Mouse (Mus musculus) WW6 (cell line): Measurements from ENCODE around the gene Cipc.
A peak's percentile ranks its signal among the peaks of the same experiment; 100 is the strongest.

Source experiments
- DNase-seq: peaks from one replicate; pipeline ENCODE4 v3.0.0-alpha.2; 2013; ENCODE audit warnings: low read depth, low spot score

Gene Cipc

DNA sequence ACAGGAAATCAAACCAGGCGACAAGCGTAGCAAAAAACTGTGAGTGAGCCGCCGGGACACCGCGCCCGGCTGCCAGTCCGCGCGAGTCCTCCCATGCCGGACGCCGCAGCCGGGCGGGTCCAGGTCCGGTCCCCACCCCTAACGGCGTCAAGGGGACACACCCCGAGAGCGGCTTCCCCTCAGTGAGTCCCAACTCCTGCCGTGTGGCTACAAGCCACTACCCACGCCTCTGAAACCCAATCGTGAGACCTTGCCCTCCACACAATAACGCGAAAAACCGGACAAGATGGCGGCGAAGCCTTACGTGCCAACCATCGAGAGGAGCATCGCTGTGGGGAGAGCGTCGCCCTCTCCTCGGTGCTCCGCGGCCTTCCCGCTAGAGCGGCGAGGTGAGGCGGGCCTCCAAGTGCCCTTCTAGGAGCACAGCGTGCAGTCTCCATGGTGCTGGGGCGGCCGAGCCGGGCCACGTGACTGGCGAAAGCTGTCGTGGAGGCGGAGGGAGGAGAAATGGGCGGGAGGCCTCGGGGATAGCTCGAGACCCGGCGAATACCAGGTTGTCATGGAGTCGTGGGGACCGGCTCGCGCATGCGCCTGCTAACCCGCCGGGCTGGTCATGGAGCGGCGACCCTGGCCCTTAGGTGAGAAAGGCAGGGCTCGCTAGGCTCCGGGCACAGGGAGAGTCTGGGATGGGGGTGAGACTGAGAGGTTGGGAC is at the start of gene Cipc:
Gene Cipc, plus strand, starts transcription at position 182 of the 713 bp plus-strand sequence.
- peak; percentile 96 for DNase-seq

DNA sequence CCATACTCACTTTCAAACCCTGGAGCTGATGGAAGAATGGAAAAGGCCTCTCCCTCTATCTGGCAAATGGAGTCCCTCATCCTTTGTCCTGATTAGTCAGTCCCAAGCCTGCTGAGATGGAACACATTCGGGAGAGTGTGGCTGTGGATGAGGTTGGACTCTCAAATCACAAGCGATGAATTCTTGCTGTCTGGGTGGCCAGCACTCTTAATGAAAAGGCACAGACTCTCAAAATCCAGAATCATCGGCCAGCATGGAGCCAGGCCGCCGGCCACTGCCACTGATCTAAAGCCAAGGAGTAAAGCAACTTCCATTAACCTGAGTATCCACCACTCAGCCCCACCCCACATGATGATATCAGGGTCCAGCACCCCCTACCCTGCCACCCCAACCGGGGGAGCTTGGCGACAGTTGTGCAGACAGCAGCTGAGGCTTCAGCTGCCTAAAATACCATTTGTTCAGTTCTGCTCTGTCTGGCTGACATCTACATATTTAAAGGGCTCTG is 49.0 kb upstream of the Cipc start:
- DNase-seq, result no peak

DNA sequence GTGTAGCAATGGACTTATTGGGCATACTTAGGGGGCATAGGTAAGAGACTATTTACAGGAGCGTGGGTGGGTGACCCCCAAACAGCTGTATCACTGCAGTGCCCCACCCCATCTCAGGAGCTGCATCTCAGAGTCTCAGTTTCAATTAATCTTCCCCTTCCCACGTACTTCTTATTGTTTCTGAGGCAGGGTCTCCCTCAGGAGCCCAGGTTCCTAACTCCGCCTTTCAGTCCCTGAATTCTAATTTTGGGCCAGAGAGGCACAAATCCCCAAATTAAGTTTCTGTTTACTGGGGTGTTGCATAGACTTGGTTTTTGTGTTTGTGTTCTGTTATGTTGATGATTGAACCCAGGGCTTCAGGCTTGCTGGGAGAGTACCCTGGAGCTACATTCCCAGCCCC is 48.4 kb upstream of the Cipc start:
- DNase-seq, result no peak

DNA sequence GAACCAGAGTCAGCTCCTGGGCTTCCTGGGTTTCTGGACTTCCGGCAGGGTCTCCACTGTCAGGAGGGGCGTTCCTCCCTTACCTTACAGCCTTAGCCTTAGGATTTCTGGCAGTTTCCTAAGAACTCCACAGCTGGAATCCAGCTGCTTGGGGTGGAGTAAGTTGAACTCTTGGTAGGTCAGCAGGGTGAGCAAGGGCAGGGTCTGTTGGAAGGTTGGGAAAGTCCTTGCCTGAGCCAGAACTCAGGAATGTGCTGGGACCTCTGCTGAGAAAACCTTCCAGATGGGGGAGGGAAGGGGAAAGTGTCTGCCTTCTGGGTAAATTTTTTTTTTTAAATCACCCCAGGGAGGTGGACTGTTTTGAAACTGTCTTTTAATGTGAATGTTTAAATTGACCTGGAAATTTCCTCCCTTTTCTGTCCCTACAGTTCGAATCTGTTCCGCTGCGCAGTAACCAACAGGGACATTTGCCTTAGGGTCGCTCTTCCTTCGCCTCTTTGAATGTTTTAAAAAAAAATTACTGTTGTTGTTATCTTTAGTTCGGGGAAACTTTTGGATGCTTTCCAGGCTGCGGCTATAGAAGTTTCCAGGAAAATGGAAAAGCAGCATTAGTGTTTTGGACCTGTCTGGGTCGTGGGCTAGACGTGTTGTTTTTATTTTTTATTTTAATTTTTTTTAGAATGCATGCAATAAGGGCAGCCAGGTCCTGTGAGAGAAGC is 47.2 kb upstream of the Cipc start:
- no peak for DNase-seq

DNA sequence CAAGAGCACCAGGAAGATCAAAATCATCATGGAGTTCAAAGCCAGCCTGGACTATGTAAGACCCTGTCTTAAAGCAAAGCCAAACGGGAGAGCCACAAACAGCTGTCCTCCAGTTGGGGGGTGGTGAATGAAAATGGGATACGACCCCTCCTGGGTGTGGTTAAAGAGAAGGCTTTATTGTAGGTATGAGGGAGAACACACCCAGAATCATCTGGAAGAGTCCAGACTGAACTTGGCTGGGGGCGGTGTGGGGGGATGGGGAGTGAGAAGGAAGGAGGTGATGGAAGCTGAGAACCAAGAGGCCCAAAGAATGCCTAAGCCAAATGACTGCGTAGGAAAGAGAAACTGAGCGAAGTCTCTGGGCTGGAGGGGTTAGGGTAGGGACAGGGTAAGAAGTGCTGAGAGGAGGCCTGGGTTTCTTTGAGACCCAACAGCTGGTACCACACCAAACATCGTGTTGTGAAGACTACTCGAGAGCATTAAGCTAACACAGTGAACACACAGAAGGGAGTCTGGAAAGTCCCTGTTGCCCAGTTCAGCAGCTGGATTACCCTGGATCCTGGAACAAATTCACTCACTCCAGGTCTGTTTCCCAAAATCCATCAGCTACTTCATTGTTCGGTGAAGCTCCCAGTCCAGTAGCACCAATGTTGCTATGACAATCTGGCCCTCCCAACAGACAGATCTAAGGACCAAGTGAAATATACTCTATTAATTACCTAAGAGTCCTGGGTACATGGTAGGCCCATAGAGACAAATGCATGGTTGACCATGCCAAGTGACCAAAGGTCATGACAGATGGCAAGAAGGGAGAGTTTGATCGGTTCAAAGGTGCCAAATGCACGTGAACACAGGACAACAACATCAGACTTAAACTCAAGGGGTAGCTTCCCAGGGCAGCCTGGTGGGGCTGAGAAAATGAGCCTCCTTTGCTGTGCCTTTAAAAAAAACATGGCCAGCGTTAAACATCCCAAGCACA is 42.7 kb upstream of the Cipc start:
- DNase-seq, result no peak

DNA sequence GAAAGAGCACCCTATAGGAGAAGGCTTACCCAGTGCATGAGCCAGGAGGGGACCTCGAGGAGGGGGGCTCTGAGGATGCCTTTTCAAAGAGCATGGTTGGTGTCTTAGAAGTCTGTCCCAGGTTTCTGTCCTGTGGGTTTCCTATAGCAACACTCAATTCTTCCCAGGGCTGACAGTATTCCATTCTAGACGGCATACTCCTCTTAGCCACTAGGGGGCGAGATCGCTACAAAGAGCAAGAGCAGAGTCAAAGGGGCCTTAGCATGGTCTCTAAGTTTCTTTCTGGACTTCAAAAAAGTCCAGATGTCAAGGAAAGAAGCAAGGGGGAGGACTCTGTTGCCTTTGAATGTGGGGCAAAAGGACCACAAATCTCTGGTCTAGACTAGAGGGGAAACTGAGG is 41.6 kb upstream of the Cipc start:
- no peak for DNase-seq

DNA sequence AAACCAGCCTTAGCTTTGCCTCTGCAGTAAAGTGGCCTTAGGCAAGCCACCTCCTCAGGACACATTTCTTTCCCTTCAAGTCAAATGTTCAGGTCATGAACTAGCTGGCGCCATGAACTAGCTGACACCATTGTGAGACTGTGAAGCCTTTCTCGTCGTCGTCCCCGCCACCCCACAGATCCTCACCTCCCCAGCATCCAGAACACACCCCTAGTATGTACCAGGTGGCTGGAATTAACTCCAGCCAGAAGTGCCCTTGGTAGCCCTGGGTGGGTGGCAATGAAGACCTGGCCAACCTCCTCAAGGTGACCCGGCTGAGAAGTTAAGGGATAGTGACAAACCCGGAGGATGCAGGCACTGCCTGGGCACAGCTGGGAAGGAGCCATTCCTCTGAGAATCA is 41.0 kb upstream of the Cipc start:
- no peak for DNase-seq

DNA sequence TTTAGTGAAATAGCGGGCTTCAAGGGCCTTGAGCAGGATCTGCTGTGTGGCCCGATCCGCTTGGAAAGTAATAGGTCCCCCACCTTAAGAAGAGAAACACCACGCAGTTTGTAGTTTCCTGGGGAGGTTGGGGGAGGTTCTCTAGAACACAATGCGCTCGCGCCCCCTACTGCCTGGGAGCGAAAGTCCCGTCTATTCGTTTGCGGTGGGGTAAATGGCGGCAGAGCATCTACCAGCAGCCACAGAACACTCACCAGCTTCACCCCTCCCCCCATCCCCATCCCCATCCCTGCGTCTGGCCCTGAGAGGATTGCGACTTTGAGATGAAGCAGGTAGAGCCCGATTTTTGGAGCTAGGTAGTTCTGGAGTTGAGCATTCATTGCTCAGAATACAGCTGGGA is 40.4 kb upstream of the Cipc start:
- DNase-seq, result no peak

DNA sequence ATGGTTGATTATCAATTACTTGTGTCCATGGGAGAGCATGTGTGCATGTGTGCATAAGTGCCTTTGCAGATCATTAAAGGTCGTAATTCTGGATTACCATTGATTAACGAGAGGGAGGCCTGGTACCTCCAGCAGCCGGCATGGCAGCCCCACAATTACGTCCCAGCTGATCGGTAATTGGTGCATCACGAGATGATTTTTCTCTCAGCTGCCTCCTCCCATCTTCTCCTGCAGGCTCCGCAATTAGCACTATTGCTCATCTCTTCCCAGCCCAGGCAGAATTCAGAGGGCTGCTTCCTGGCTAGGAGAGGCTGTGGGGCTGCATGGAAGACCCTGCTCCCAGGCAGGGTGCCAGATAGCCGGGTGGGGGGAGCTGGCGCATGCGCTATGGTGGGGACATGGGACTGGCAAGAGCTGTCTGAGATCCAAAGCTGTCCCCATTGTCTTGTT is 35.3 kb upstream of the Cipc start:
- no peak for DNase-seq

DNA sequence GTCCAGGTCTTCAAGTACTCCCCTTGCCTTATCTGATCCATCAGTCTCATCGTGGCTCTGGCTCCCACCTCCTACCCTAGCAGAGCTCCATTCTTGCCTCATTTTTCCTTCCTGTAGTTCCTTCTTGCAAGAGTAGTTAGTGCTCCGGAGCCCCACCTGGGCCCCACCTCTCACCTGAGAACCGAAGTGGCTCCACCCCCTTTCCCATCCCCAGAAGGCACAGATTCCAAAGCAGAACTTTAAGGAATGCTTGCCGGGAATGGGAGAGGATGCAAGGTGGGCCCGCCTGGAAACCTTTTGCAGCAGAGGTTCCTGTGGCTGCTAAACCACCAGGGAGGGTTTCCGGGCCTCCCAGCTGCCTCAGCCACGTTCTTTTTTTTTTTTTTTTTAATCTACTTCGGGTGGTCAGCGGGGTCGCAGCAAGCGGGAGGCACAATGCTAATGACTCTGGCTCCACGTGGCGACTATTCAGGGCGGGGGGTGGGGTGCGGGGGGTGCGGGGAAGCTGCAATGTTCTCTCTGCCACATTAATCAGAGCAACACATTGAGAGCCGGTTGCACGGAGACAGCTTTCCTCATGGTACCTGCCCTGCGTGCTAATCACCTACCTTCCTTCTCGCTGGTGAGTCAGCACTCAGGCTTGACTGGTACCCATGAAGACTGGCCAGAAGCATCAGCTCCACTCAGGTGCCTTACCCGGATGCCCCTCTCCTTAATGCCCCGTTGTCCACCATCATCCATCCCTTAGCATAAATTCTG is 34.3 kb upstream of the Cipc start:
- DNase-seq, result no peak

DNA sequence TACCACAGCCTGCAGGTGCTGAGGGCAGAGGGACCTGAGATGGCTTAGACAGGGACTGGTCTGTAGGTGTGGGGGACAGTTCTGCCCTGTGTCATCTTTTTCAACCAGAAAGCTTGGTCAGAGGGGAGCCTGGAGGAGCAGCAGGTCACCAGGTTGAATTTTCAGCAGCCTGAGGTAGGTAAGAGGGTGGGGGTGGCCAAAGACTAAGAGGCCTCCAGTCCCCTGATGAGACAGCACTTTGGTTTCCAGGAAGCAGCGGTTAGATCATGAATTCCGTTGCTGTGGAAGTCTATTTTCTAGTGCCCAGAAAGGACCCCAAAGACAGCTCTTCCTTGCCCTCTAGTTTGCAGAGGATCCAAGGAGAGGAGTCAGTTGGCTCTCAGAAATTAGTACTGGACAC is 32.5 kb upstream of the Cipc start:
- no peak for DNase-seq

DNA sequence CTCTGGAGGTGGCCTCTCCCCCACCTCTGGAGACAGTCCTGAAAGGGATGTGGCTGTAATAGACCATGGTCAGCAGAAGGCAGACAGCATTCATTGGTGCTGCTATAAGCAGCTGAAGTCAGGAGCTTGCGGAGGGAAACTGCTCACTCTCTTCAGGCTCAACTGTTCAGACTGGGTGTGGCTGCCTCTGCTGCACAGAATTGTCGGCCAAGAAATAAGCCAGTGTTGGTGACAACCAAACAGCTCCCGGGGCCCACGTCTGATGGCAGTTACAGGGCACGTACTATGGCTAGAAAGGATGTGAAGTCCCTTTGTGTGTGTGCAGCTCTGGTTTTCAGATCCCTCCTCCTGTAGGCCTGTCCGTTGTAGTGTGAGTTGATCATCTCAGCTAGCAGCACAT is 32.1 kb upstream of the Cipc start:
- DNase-seq, result no peak

DNA sequence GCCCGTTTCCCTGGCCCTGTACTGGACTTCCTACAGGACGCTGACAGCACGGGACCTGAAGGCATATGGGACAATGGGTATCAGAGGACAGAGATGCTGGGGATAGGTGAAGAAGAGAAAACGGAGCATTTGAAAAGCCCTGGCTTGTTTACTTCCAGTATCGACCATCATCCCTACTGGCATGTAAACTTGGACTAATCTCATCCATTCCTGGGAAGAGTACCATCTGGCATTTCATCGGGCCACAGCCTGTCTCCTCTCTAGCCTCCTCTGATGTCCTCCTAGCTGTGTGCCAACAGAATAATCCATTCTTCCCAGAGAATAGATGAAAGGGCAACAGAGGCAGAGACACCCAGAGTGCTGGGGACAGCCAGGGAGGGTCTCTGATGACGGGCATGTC is 31.2 kb upstream of the Cipc start:
- DNase-seq, result no peak

DNA sequence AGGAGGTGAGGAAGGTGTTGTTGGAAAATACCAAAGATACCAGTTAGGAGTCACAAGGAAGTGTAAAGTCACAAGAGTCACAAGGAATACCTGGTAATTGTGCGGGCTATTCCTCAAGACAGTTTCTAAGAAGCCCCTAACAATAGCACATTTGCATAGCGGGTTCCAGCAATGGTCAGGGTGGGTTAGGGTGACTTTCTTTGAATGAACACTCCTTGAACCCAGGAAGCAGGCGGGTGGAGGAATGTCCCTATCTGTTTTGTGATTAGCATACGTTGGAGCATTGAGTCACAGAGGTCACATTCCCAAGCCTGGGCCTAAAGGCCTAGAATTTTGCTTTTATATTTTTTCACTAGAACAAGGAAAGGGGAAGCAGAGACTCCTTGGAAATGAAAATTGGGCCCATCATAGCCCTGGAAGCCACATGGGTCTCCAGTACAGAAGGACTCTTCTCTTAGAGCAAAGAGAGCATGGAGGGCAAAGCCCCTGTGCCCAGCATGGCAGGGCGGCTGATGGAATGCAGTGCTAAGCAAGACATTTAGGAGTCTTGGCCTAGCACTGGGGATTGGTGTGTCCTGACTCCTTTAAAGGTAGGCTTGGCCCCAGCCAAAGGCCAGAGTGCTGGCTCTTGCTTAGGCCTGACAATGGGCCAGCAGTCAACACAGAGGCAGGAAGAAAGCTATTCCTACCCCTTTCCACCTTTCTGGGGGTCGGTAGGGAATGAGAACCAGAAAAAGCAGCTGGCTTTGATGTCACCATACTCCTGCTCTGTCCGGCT is 29.9 kb upstream of the Cipc start:
- DNase-seq, result no peak

DNA sequence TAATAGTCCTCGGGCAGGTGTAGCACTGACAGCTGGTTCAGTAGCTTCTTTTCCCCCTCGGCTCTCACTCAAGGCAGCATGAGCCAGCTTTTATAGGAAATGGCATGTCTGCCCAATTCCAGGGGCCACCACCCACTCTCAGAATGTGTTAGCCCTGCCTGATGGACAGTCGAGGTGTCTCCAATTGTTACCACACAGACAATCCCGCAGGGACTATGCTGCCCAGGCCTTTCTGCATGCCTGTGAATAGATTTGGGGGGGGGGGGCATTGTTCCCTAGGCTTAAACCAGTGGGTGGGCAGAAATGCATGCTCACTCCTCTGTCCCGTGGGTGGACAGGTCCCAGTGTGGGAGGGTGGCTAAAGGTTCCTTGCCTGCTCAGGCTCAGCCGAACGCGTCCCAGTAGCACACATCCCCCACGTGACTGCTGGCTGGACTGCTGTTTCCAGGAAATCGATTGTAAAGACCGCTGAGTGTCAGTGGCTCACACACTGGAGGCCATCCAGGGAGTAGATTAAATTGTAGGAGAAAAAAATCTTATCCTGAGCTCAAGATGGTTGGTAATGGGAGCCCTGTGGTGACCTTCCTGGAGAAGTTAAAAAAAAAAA is 28.4 kb upstream of the Cipc start:
- no peak for DNase-seq

DNA sequence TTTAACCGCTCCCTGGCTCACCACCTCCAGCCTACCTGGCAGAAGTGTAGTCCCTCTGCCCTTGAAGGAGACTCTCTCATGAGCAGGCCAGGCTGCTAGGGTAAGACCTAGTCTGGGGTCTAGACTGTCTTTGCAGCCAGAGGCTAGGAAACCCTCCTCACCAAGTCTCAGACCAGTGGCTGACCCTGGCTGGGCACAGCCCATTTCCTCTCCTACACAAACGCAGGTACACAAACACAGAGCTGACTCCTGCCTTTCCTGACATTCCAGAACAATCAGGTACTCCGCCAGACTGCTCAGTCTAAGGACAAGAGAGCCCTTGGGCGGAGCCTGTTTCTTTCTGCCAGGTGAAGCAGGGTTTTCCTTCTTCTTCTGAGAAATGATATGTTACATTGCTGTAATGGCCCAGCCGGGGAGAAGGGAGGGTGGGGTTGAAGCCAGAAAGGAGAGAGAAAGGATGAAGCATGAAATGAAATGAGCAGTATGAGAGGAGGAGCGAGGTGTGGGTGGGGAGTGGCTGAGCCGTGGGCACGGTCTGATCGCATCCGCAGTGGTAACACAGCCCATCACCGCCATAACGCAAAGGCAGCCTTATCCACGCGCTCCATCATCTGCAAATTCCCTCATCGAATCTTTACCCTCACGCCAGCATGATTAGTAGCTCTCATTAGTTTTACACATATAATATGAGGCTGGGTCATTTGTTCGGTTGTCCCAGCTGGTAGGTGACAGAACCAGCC is 27.7 kb upstream of the Cipc start:
- DNase-seq, result no peak

DNA sequence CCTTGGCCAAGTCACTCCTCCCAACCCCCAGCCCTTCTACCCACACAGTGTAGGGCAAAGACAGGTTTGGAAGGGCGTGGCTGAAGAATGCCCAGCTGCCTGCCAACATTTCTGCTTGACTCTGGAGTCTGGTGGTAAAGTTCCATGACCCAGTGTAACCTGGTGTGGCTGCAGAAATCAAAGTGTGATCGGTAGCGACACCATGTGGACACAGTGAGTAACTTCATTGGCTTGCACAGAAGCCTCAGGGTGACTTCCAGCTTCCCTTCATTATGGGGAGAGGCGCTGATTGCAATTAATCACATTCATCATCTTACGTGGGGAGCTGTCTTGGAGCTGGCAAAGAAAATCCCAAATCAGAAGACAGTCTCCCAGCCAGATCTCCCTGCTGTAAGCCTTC is 23.0 kb upstream of the Cipc start:
- no peak for DNase-seq

DNA sequence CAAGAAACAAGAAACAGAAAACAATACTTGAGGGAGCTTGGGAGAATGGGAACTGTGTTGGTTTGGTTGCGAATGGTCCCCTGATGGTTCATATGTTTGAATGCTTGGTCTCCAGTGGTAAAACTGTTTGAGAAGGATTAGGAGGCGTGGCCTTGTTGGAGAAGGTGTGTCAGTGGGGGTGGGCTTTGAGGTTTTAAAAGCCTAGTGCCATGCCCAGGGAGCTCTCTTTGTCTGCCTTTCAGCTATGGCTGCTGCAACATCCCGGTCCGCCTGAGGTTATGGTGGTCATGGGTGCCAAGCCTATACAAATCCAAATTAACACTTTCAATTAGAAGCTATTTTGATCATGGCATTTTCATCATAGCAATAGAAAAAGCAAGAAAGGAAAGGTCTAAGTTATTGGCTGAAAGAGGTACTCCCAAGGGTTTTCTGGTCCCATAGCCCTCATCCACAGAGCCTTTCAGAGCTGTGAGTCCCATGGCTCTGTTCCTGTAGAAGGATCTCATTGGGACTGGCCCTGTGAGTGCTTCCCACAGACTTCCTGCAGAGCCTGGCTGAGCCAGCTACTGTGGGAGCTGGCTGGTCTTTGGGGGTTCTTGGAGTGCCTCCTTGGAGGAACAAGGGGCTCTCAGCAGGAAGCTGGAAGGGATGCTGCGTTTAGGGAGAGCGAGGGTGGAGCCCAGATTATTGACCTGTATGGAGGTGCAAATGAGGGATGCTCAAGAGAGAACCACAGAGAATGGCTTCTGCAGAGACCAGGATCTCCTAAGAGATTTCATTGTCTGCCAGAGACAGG is 15.7 kb upstream of the Cipc start:
- DNase-seq, result no peak
